Mouse (Mus musculus) E14TG2a.4 (cell line): ENCODE results near the gene Pisd.
"Not testable (repeated sequence)": the region's sequence is repeated elsewhere in the genome, so short reads cannot be mapped to it uniquely, and the experiment has no call there.

Experiments used
- CTCF ChIP-seq: conservative IDR thresholded peaks from 2 replicates; pipeline ENCODE4 v1.5.1; 2014; ENCODE audit warnings: low read length
- NANOG ChIP-seq: IDR thresholded peaks from 2 replicates; pipeline ENCODE4 v1.6.1; 2014; ENCODE audit warnings: borderline replicate concordance, low read length, mixed read lengths

DNA sequence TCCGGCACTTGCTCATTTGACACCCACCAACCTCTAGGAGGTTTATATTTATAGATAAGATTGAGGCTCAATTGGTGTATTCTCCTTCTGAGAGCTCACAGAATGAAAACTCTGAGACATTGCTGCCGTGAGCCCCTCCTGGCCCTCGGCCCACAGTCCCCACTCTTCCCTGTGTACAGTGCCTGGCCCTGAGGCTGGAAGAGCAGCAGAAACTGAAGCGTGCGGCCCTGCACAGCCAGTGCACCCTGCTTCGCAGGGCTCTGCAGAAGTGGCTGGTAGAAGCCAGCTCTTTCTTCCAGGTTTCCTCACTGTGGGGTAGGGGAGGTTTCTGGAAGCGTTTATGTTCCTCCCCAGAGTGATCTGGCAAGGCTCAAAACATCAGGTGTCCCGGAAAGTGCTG lies 62.7 kb downstream of the Pisd start:
- not testable (repeated sequence) for TF ChIP-seq CTCF, NANOG
